Mouse (Mus musculus) monocyte, adult 5-6 weeks (primary cell): ENCODE measurements around the gene Aimp2. TPM values are rescaled to one million over a fixed set of nuclear protein-coding genes. Genes with fewer than 3 reads are reported as not detected.
A peak's percentile ranks its signal among the peaks of the same experiment; 100 is the strongest.

Experiments used
- ATAC-seq: fragments of 153-309, 156-312 bp; replicated peaks from 2 replicates; pipeline ENCODE4 v1.8.0; 2017; ENCODE audit warnings: mild to moderate bottlenecking; ENCODE audit not compliant: low TSS enrichment, insufficient number of reproducible peaks, severe bottlenecking, poor library complexity, low FRiP score
- total RNA-seq: library from RNA; stranded (forward); fragments of 200-1000, 200-491, 200-594 nt; gene quantifications from 3 replicates; pipeline ENCODE4 v1.2.3, GENCODE M21; 2017

Aimp2 gene
- 4.3 to 18.0 TPM (median 11.7 TPM) in 3 replicates for total RNA-seq

GRCm38 (mm10) chr5:143909417-143910400 is at the start of gene Aimp2, which contains the start of gene Pms2:
Gene Aimp2, minus strand, starts transcription at chr5:143909847.
Gene Pms2, plus strand, starts transcription at chr5:143909964.
- peak; percentile 100 for ATAC-seq

GRCm38 (mm10) chr5:143957101-143957500 is 47.5 kb upstream of the Aimp2 start:
- ATAC-seq = no peak

- no peak for ATAC-seq
Observed at GRCm38 (mm10) chr5:143950016-143950415, 40.4 kb upstream of the Aimp2 start.

- no peak for ATAC-seq
Observed at GRCm38 (mm10) chr5:143948361-143948760, 38.7 kb upstream of the Aimp2 start.

- no peak for ATAC-seq
Observed at GRCm38 (mm10) chr5:143943231-143944125, 33.8 kb upstream of the Aimp2 start.

- ATAC-seq = no peak
Observed at GRCm38 (mm10) chr5:143941588-143941987, 31.9 kb upstream of the Aimp2 start.

- no peak for ATAC-seq
Observed at GRCm38 (mm10) chr5:143936156-143936555, 26.5 kb upstream of the Aimp2 start.

- ATAC-seq = no peak
Observed at GRCm38 (mm10) chr5:143933875-143934274, 24.2 kb upstream of the Aimp2 start.

- no peak for ATAC-seq
Observed at GRCm38 (mm10) chr5:143933414-143933813, 23.8 kb upstream of the Aimp2 start.

GRCm38 (mm10) chr5:143932831-143933230 is 23.2 kb upstream of the Aimp2 start, which contains the start of gene Rsph10b:
Gene Rsph10b, plus strand, starts transcription at chr5:143933035.
- ATAC-seq = no peak

GRCm38 (mm10) chr5:143931863-143932580 is 22.4 kb upstream of the Aimp2 start:
- no peak for ATAC-seq

- no peak for ATAC-seq
Observed at GRCm38 (mm10) chr5:143930656-143931055, 21.0 kb upstream of the Aimp2 start.

GRCm38 (mm10) chr5:143929291-143929690 is 19.6 kb upstream of the Aimp2 start:
- ATAC-seq = no peak

- ATAC-seq = no peak
Observed at GRCm38 (mm10) chr5:143927875-143928274, 18.2 kb upstream of the Aimp2 start, which contains the start of gene Gm42421. Gene Gm42421, plus strand, starts transcription at chr5:143928175.

GRCm38 (mm10) chr5:143924781-143925452 is 15.3 kb upstream of the Aimp2 start:
- no peak for ATAC-seq

- no peak for ATAC-seq
Observed at GRCm38 (mm10) chr5:143918120-143918519, 8.5 kb upstream of the Aimp2 start.

- ATAC-seq = no peak
Observed at GRCm38 (mm10) chr5:143917418-143917817, 7.8 kb upstream of the Aimp2 start.

- ATAC-seq = no peak
Observed at GRCm38 (mm10) chr5:143916221-143916620, 6.6 kb upstream of the Aimp2 start.
